Mouse (Mus musculus) left cerebral cortex, adult 9 months (tissue): ENCODE measurements at regions not wholly inside any gene's neighbourhood (a gene's known extent, or its start where the extent isn't known, plus 50 kb on each side); places are given as distances from the start of the nearest gene placed in this dataset.

Source experiments
- DNase-seq, 2 experiments: peaks; one replicate each; pipeline ENCODE4 v3.0.0; 2022; ENCODE audit warnings: low spot score in 2 of 2

DNA sequence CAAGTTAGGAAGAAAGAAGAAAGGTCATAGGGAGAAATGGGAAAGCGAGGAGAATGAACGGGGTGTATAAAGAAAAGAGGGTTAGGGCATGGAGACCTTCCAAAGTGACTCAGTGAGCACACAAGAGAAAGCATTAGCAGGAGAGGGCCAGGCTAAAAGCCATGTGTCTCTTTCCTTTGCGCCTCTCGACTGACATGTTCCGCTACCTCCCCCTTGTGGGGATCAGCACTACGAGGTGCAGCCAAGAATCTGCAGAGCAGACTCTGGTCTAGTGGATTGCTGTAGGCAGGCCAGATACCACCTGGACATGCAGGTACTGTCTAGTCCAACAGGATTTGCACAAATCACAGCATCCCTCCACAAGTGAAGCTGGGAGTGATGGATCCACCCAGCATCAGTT is 54.0 kb downstream of the Kcna5 start:
- no peak for DNase-seq

DNA sequence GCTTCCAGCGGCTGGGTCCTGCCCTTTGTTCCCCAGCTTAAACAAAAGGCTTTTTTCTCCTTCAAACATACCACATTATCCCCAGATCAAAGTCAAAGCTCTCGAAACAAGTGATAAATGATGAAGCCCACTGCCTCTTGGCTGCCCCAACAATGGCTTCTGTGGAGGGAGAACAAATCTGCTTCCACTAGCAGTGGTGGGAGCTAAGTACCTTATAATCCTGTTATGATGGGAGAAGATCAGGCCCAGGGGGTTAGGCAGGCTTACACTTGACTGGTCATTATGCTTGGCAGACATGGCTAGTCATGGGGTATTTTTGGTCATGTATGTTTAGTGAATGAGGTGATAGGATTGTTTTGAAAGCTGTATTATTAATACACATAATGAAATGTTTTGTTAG is 57.7 kb downstream of the Kcna5 start:
- no peak for DNase-seq

DNA sequence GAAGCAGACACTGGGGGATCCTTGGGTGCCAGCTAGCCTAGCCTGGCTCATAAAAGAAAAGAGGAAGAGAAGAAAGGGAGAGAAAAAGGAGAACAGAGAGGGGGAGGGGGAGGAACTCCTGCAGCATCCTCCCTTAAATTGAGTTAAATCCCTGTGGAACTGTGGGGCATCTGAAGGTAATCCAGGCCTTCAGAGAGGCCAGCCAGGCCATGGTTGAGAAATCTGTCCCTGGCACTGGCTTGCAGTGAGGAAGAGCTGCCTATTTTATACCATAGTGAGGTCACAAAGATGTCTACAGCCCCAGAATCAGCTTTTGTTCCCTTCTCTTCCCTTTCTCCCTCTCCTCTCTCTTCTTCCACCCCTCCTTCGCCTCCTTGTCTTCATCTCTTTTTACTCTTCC is 58.5 kb downstream of the Kcna5 start:
- no peak for DNase-seq

DNA sequence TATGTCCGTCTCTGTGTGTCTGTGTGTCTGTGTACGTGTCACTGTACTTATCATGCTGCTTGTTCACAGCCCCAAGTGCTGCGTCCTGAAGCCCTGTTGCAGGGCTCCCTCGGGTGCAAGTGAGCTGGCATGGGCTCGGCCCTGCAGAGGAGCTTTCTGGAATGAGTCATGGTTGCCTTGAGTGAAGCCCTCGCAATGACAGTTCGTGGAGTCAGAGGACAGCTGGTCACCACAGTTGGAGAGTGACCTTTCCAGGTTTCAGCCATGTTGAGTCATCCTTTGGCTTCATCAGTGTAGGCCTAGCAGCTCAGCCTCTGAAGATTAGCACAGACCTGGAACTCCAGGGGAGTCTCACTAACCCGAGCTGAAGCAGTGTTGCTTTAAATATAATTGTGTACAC is 59.7 kb downstream of the Kcna5 start:
- no peak for DNase-seq

DNA sequence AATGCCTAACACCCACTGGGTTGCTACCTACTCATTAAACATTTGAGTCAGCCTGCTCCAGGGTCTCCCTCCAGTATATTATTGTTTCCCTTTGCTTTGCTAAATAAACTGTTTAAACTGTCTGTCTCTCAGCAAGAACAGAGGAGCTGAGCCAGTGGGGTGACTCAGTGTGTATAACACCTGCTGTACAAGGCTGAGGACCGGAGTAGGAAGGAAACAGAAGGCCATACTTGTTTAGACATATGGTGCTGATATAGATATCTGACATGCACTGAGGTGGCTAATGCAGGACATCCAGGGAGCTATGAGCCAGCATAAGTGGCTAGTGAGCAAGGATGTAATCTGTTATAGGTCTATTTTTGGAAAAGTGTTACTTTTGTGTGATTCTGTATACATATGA is 81.5 kb downstream of the Kcna5 start:
- DNase-seq = no peak

DNA sequence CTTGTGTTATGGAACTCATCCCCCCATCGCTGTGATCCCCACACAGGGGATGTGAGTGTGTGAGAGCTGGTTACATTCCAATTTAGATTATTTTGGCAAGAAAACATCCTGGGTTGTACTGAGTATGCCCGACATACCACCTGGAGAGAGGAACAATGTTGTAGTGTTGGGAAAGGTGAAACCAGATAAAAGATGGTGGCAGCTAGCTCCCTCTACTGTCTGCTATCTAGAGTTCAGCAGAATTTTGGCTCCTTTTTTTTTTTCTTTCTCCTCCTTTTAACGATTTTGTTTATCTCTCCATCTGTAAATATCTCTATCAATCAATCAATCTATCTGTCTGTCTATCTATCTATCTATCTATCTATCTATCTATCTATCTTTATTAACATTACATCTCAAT is 89.7 kb downstream of the Kcna5 start:
- DNase-seq = no peak

DNA sequence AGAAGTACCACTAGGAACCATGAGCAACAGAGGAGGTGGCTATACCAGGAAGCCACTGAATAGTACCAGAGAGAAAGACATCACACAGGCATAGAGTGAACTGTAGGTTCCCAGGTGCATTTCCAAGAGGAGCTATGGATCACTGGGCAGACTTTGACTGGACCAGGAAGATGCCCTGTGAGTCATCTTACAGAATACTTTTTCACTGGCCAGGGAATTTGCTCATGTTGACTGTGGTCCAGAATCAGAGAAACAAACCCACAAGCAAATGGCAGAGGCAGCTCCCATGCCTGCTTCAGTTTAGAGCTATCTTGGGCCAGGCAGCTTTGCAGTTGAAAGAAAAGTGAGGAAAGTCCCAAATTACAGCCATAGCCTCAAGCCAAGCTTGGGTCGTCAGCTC is 95.0 kb downstream of the Kcna5 start:
- DNase-seq = no peak

DNA sequence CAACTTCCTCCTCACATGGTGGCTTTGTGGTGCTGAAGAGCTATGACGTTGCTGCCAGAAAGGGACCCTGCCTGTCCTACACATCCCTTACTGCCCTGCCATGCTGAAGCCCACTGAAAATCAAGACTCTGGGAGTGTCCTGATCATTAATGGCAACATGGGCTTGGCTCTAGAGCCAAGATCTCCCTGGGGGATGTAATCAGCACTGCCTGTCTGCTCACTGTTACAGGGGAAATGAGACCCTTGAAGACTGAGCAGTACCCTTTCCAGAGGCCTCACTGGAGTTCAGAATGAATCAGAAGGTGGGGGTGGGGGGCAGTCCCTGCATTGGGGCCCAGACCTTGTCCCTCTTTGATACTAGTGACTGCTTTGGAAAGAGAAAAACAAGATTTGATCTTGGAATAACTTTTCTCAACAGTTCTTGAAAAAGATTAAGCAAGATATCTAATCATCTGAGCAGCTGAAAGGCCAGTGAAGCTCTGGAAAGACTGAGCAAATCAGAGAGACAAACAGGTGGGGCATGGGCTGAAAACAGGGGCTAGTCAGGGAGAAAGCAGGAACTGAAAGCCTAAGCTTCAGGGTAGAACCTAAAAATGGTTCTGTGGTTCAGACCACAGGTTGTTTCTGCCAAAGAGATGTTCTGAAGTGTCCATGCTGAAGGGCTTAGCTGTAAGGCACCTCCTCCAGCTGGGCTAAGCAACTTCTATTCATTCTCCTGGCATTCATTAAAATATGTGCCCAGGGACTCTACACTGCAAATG is 97.1 kb downstream of the Kcna5 start:
- no peak for DNase-seq

DNA sequence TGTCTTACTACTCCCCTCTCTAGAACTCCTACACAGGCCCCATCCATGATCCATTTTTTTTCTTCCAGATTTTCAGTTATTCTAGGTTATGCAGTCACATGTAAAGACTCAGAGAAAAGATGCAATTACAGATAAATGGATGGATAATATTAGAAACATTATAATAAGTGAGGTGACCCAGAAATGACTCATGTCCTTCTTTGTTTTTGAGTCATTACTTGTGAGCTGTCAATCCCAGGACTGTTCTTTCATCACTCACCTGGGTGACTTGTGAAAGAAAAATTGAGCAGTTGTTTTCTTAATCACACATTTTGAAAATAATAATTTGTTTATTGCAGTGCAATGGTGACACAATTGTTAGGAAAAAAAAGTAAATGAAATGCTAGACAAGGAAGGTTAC is 108.0 kb downstream of the Kcna5 start:
- no peak for DNase-seq

DNA sequence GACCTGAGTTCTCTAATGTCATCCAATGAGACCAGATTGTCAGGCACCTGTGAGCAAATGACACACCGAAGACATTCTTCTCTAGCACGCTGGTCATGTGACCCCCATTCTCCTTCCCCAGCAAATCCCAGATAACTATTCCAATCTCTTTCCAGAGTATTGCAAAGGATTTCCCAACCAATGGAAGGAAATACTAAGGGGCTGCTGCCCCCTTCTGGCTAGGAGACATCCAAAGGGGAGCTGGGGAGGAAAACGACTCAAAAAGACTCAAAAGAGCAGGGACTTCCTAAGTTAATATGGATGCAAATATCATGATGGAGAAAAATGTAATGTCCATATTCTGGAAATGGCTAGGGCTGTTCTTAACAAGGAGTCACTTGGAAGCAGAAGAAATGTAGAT is 129.5 kb downstream of the Kcna5 start:
- DNase-seq = peak in 1 of 2 experiments; percentile 8

DNA sequence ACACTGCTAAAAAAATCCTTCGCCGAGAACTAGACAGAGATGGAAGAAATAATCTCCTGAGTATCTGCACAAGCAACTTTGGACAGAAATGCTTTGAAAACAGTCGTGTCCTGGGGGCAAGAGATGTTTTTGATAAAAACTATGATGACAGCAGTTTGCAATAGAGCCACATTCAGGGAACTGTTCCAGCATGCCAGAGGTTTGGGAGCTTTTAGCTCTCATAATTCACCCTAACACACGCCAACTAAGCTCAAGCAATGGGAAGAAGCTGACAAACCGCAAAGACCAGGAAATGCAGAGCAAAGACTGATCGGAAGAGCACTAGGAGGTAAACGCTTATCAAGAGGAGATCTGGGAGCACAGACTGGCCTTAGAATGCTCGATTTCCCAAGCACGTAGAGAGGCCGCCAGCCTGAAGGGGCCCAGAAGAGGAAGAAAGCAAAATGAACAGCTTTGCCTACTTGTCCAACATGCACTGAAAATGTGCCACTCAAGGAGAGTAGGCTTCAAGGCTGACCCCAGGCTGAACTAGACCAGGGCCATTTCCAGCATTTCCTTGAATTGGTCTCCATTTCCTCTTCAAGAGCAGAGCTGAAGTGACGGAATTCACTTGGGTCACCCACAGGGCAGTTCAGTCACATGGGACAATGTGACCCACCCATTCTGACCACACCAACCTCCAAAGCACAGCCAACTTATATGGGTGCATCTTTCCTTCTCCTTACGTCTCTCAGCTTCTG is 130.7 kb downstream of the Kcna5 start:
- DNase-seq = no peak

DNA sequence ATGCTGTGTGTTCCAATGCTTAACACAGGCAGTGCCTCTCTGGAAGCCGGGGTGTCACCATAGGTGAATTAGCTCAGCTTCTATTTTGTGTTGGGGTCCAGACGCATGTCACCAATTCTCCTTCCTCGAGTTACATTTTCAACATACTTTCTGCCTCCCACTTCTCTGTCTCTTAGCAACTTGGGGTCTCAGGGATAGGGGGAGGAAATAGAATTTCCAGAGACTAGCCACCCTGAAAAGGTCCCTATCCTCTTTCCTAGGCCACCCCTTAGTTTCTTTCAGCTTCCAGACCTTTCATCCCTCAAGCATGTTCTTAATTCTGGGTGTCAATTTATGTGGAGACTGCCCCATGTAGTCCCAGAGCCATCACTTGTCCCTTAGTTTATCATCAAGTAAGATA is 135.6 kb downstream of the Kcna5 start:
- no peak for DNase-seq

DNA sequence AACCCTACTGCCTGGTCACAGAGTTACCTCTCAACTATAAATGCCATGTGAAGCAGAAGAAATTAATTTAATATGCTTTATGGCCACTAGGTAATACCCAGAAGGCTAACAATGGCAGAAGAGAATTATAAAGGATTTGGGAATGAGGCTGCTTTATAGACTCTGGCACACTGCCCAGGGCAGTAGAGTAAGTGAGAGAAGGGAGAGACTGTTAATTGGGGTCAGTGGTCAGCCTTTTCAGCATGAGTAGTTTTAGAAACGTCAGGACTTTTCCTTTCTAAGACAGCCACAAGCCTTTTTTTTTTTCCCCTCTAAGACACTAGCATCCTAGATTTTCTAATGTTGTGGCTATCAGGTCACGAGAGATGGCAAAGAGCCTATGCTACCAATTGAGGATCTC is 136.6 kb downstream of the Kcna5 start:
- DNase-seq = no peak

DNA sequence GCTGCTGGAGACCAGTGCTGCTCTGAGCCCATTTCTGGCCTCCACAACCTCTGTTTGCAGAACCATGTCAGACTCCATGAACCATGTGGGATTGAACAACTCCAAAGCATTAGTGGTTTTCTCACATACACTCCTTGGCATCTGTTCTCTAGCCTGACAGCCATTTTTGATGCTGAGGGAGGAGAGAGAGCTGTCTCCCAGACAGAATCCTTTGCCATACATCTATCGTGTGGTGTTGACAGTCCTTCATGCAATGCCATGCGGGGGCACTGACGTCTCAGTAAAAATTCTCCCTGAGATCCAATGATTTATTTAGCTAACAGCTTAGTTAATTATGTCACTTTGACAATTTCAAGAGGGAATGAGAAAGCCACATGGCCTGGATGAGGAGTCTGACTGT is 140.2 kb downstream of the Kcna5 start:
- DNase-seq = no peak

DNA sequence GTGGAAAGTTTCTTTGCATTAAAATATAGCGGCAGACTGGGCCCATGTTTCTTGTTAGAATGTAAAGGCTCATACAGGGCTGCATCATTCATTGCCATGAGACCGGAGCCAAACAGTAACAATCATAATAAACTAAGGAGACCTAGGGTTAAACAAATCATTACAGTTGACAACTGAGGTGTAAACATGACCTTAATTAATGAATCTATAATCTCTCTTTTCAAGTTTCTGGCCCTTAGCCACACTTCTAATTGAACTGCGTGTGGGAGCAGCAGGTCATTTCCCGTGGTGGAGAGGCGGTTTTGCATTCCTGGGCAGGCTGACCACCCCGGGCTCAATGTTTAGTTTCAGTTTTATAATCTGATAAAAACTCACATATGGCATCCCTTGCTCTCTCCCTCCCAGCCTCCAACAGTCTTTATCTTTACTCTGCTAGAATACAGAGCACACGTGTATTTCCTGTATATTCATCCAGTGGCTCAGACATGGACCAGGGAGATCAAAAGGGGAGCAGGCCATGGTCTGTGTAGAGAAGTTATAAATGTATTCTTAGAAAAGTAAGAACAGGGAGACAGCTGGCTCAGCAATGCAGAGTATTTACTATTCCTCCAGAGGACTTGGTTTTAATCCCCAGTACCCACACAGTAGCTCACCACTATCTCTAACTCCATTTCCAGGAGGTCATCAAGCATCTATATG is 141.0 kb downstream of the Kcna5 start:
- no peak for DNase-seq

DNA sequence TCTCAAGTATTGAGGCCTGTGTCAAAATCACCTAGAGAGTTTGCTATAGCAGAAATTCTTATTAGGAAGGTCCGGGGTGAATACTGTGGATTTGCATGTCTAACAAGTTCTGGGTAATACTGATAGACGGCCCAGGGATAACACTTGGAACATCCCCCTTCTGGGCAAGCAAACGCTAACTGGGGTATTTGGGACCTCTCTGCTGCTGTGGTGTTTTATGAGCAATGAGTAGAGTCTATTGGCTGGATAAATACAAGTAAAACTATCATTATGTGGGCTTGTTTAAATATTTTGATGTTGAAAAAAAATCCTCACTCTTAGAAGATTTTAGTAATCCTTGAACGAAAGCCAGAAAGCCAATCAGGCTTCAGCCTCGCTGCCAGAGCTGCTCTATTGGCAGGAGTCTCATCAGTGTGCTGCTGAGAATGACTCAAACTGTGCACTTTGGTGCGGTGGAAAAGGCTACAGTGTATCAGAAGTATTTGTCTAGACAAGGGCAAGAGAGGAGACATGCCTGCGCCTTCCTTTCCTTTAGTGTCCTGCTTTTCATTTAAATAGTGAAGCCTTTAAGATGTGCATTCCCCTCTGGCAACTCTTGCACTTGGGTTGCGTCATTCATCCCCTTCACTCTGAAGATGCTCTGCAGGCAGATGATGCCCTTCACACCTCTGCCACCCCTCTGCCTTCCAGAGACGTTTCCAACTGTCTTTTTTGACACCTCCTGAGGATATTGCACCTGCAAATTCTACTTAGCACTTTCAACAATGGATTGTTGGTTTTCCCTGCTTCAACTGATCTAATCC is 150.8 kb downstream of the Kcna5 start:
- no peak for DNase-seq

DNA sequence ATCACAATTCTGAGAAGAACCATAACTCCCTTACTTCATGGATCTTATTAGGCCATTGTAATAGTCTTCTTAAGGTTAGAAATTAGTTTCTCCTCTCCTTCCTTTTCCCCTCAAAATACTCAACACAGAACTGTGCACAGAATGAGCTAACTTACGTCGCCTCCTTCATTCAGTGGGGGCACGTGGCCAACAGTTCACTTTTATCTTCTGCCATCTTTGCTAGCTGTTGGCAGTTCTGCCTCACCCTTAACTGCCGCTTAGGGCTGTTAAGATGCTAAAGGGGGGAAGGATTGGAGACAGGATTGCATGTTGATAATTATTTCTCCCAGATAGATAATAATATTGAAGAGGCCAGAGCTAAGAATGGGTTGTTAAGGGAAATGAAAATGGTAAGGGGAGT is 158.0 kb downstream of the Kcna5 start:
- no peak for DNase-seq

DNA sequence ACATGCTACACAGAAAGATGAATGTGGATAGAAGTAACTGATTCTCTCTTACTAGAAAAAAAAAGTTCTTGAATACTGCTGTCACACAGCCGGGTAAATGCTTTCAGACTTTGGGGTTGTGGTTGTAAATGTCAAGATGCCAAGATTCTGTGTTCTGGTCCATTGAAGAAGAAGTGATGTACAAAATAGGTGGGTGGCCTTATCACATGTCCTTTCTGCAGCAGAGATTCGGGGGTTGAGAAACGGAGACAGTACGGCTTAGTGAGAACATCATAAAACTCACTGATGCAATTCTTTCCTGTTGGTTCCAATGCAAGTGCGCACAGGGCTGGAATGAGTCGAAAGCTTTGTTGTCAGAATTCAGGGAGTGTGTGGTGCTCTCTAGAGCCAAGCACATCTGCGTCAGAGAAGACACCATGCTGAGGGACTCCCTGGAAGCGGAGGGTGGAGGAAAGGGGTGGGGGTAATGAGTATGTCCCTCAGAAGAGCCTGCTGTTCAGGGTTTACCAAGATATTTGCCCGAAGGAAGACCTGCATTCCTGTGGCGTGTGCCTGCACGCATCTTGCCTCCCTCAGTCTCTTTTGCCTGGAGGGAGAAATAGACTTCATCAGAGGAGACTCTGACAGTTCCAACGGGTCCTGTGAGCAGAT is 160.1 kb downstream of the Kcna5 start:
- DNase-seq = no peak

DNA sequence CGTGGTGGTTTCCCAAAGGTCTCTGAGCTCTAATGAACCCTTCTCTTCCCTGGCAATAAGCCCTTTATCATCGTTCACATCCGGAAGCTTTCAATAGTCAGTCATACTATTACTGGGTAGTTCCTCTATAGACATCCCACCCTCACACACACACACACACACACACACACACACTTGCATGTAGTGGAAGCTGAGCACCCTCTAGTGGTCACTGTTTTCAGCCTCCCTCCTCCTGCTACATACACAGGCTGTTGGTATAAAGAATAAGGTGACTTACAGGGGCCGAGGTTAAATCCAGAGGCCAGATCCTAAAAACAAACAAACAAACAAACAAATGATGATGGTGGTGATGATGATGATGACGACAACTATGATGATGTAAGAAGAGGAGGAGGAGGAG is 163.2 kb downstream of the Kcna5 start:
- peak in 1 of 2 experiments; percentile 25 for DNase-seq

DNA sequence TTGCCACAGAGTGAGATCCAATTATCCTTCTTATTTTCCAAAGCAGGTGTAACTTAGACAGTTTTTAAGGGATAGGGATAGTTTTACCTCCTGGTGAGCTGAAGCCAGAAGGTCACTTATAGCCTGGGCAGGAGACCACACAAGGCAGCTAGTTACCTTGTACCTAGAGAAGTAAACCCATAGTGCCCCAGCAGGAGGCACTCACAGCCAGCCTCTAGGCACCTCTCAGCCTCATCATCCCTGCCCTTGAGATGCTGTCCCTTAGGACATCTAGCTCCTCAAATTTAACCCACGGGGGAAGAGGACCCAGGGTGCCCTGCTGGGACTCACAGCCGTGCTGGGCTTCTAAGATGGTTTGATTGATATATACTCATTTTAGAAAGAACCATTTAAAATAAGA is 163.7 kb downstream of the Kcna5 start:
- no peak for DNase-seq

DNA sequence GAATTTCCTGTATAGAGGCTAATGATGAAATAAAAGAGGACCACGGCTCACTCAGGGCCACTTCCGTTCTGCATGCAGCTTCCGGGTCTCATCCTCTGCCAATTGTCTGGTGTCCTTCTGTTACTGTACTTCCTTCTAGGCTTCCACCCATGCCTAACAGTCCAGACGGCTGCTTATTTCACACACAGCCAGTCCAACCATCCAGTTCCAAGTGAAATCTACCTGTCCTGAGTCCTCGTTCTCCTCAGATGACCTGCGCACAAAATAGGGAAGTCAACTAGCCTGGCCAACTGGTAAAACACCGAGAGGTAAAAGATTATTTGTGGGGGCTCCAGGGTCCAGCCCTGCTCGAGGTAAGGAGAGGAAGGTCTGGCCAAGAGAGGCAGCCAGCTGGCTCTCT is 169.7 kb downstream of the Kcna5 start:
- no peak for DNase-seq

DNA sequence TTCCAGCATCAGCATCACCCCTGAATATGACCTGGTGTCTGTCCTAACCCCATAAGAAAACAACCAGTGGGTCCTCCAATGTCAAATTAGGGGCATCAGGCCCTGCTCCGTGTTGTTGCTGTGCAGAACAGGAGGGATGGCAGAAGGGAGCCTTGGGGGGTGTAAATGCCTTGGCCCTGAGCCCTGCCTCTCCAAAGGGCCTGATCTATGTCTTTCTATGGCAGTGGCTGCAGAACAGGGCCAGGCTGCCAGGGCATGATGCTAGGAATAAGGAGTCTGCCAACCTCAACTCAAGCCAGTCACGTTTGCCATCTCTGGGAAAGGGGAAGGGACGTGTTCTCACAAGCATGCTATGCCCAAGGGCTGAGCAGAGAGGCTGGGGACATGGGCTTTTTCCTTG is 172.9 kb downstream of the Kcna5 start:
- no peak for DNase-seq
